Mouse (Mus musculus) limb, embryonic 13.5 days (tissue): ENCODE measurements at regions not wholly inside any gene's neighbourhood (a gene's known extent, or its start where the extent isn't known, plus 50 kb on each side); places are given as distances from the start of the nearest gene placed in this dataset.

Experiments
- ATAC-seq: fragments of 200-750 bp; cut with Nextera tagmentation; 2 replicates; pipeline ENCODE4 v1.8.0; 2017; ENCODE audit warnings: low read depth, moderate number of reproducible peaks, moderate TSS enrichment; ENCODE audit not compliant: low FRiP score
- H3K27ac ChIP-seq: fragments of 300-500 bp; sonication (generic); 2 replicates; pipeline ENCODE4 v1.5.1; 2015; ENCODE audit warnings: inconsistent platforms, mild to moderate bottlenecking, moderate library complexity
- H3K27me3 ChIP-seq: fragments of 300-500 bp; sonication (generic); 2 replicates; pipeline ENCODE4 v1.6.1; 2015; ENCODE audit warnings: mild to moderate bottlenecking, inconsistent platforms
- H3K36me3 ChIP-seq: fragments of 300-500 bp; sonication (generic); 2 replicates; pipeline ENCODE4 v1.6.1; 2015; ENCODE audit warnings: inconsistent platforms, mild to moderate bottlenecking, moderate library complexity
- H3K4me1 ChIP-seq: fragments of 300-500 bp; sonication (generic); 2 replicates; pipeline ENCODE4 v1.6.1; 2015; ENCODE audit warnings: inconsistent platforms
- H3K4me2 ChIP-seq: fragments of 300-500 bp; sonication (generic); replicated peaks from 2 replicates; pipeline ENCODE4 v1.6.1; 2015; ENCODE audit warnings: inconsistent platforms, mild to moderate bottlenecking, moderate library complexity
- H3K4me3 ChIP-seq: fragments of 300-500 bp; sonication (generic); 2 replicates; pipeline ENCODE4 v1.5.1; 2015; ENCODE audit warnings: moderate library complexity, mild to moderate bottlenecking, inconsistent platforms
- H3K9ac ChIP-seq: fragments of 300-500 bp; sonication (generic); 2 replicates; pipeline ENCODE4 v1.6.1; 2015; ENCODE audit warnings: mild to moderate bottlenecking, inconsistent platforms
- H3K9me3 ChIP-seq: fragments of 300-500 bp; sonication (generic); 2 replicates; pipeline ENCODE4 v1.6.1; 2016; ENCODE audit warnings: inconsistent platforms
- WGBS: fragments of 180-500 bp; shearing (Covaris S2); methylation state at CpG from one replicate; pipeline ENCODE4 v1.1.7; 2015; 5-methylcytosine and 5-hydroxymethylcytosine counted together

DNA sequence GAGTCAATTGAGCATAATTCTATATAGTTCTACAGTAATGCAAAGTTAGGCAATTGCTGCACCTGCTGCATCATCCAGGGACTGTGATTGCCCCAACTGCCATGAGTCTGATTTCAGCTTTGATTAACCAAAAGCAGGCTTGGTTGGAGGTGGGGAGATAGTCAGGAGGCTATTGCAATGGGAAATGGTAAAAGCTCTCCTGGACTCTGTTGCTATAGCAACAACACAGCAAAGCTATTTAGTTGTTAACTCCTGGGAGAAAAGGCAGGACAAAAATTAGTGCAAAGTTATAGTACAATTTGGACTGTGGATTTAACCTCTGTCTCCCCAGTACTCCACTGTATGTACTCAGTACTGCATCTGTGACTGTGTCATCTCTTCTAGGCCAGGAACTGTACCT, 51.7 kb upstream of the Rasgrf1 start:
- Histone ChIP-seq H3K4me2 (no peak overlapping the region), H3K36me3 (no peaks in the 10 kb centered on the region), H3K27ac (no peak overlapping the region), H3K4me3 (no peak overlapping the region), H3K27me3 (no peaks in the 10 kb centered on the region), H3K4me1 (no peaks in the 10 kb centered on the region), H3K9me3 (no peaks in the 10 kb centered on the region), H3K9ac (no peak overlapping the region)
- ATAC-seq = no peak

DNA sequence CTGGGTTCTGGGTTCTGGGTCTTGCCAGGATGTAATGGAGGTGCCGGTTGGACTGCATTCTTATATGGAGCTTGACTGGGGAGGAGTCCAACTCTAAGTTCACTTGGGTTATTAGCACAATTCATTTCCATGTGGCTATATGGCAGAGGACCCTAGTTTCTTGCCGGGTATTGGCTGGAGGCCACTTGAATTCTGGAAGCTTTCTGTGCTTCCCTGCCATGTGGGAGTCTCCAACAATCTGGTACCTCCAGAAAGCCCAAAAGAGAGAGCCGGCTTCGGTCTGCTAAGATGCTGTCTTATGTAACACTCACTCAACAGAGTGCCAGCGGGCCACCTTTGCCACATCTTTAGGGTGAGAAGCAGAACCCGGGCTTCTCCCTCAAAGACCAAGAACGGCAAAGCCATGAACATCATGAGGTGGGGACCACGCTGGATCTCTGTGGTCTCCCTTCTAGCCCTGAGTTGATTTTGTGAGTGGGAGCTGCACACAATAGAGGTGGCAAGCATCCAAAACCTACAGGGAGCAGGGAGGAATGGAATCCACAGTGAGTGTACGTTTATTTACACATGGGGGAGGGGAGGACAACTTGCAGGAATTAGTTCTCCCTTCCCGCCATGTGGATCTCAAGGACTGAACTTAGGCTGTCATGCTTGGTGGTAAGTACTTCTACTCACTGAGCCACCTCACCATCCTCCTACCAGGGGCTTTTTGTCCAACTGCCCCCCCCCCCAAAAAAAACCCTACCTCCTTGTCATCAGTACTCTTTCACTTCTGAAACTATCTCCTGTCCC, 59.0 kb upstream of the Rasgrf1 start:
- no peaks in the 10 kb centered on the region for H3K27me3 ChIP-seq
- WGBS = 83% methylated on average over 10 of the region's 10 CpGs
- ATAC-seq = no peak

DNA sequence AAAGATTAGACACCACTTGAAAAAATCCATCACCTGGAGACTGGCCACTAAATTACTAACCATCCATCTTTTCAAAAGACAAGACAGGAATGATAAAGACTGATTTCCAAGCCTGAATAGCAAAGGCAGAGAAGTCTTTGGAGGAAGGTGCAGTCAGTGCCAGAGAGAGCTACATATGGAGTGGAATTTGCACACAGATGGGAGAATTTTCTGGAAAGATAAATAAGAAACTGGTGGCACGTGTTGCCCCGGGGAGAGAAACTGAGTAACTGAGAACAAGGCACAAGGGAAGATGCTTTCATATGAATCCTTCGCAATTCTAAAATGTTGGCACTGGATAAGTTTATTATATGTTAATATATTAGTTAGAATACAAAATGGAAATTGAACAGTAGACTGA, 59.8 kb upstream of the Rasgrf1 start:
- ATAC-seq = no peak
- 85% methylated on average over 3 of the region's 3 CpGs for WGBS
- Histone ChIP-seq H3K27me3 (no peaks in the 10 kb centered on the region), H3K27ac (no peak overlapping the region), H3K9me3 (no peaks in the 10 kb centered on the region), H3K36me3 (no peaks in the 10 kb centered on the region), H3K4me1 (no peaks in the 10 kb centered on the region), H3K4me2 (no peak overlapping the region), H3K9ac (no peak overlapping the region), H3K4me3 (no peak overlapping the region)

More for the DNA sequence above, 59.0 kb upstream of the Rasgrf1 start:
- no peaks in the 10 kb centered on the region for H3K4me1 ChIP-seq
- no peaks in the 10 kb centered on the region for H3K9me3 ChIP-seq
- H3K9ac ChIP-seq = no peak overlapping the region
- no peak overlapping the region for H3K27ac ChIP-seq
- H3K4me2 ChIP-seq = no peak overlapping the region
- no peaks in the 10 kb centered on the region for H3K36me3 ChIP-seq
- H3K4me3 ChIP-seq = no peak overlapping the region

DNA sequence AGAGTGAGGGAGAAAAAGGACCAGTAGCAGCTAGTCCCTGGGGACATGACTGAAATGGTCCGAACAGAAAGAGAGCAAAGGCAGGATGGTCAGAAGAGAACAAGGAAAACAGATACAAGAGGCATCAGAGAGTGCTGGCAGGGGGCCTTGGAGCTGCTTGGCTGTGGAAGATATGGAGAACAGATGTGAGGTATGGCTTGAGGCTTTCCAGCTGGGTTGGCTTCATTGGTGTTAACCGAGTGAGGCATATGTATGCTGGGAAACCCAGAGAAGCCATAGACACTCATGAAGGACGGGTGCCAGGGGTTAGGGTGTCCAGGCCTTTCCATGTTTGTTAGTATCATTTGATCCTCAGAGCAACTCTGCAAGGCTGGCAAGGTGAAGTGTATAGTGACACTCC, 61.1 kb upstream of the Rasgrf1 start:
- 65% methylated on average over 3 of the region's 3 CpGs for WGBS
- H3K4me1 ChIP-seq = no peaks in the 10 kb centered on the region
- ATAC-seq = no peak

DNA sequence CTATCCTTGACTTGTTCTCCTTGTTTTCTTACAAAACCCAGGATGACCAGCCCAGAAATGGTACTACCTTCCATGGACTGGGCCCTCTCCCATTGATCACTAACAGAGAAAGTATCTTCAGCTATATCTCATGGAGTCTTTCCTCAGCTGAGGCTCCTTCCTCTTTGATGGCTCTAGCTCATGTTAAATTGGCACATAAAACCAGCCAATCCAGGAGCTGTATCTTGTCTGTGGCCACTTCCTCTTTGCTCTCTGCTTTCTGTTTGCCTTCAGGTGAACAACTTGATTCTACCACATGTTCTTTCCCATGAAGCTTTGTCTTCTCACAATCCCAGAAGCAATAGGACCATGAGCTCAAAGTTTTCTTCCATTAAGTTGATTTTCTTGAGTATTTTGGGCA, 62.7 kb upstream of the Rasgrf1 start:
- H3K4me3 ChIP-seq = no peak overlapping the region
- no peaks in the 10 kb centered on the region for H3K4me1 ChIP-seq
- no peaks in the 10 kb centered on the region for H3K9me3 ChIP-seq
- no peaks in the 10 kb centered on the region for H3K27me3 ChIP-seq
- H3K4me2 ChIP-seq = no peak overlapping the region
- no peak overlapping the region for H3K9ac ChIP-seq
- no peak overlapping the region for H3K27ac ChIP-seq
- ATAC-seq = no peak
- H3K36me3 ChIP-seq = no peaks in the 10 kb centered on the region

More for the DNA sequence above, 61.1 kb upstream of the Rasgrf1 start:
- no peak overlapping the region for H3K4me3 ChIP-seq
- no peaks in the 10 kb centered on the region for H3K36me3 ChIP-seq
- H3K4me2 ChIP-seq = no peak overlapping the region
- H3K27me3 ChIP-seq = no peaks in the 10 kb centered on the region
- H3K27ac ChIP-seq = no peak overlapping the region
- no peak overlapping the region for H3K9ac ChIP-seq
- H3K9me3 ChIP-seq = no peaks in the 10 kb centered on the region

DNA sequence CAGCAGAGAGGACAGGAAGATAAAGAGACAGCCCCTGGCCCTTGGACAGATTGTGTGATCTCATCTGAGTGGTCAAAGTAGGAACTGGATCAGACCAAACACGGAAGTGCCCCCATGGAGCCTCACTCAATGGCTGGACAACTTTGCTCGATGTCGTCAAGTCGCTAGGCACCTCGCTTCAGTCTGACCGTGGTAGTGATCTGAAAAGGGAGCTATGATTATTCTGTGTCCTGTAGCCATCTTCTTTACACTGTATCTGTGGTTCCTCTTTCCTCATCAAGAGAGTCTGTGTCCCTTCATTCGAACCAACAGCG, 67.0 kb upstream of the Rasgrf1 start:
- no peak overlapping the region for H3K27ac ChIP-seq
- no peaks in the 10 kb centered on the region for H3K9me3 ChIP-seq
- no peak overlapping the region for H3K9ac ChIP-seq
- no peak overlapping the region for H3K4me2 ChIP-seq
- no peaks in the 10 kb centered on the region for H3K36me3 ChIP-seq
- no peaks in the 10 kb centered on the region for H3K27me3 ChIP-seq
- no peak for ATAC-seq
- H3K4me3 ChIP-seq = no peak overlapping the region
- 88% methylated on average over 8 of the region's 8 CpGs for WGBS
- no peaks in the 10 kb centered on the region for H3K4me1 ChIP-seq

DNA sequence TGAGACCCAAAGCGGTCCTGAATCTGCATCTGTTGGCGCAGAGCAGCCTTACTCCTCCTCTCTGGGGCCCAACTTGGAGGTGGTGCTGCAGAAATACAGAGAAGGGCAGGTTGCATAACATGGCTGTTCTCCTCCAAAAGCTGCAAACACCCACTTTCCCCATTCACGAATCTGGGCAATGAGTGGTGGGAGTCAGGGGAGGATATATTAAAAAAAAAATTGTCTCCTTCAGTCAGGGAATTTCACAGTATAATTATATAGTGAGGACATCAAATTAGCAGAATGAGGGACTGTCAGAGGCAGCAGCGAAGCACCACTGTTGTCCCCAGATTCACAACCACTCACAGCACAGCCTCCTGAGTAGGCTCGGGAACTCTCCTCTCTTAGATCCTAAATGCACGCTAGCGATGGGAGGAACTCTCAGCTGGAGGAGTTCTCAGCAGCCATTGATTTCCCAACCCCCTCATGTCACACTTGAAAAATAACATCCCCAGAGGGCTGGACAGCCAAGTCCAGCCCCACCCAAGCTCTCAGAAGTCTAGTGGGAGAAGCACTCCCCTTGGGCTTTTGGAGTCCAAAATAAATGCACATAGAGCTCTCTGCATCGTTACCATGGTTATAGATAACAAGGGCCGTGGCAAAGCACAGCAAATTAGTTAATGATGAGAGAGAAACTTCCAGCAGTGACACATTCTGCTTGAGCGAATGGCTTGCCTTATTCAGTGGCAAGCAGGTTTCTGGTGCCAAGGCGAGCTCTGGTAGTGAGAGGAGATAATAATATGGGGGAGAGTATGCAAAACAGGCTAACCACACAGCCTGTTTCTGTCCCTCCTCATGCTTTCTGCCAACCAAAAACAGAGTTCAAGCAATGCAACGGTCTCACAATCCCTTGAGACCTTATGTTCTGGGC, 67.6 kb upstream of the Rasgrf1 start:
- H3K9me3 ChIP-seq = no peaks in the 10 kb centered on the region
- H3K9ac ChIP-seq = no peak overlapping the region
- no peaks in the 10 kb centered on the region for H3K4me1 ChIP-seq
- ATAC-seq = no peak
- no peak overlapping the region for H3K4me2 ChIP-seq
- H3K4me3 ChIP-seq = no peak overlapping the region
- no peak overlapping the region for H3K27ac ChIP-seq
- 65% methylated on average over 12 of the region's 12 CpGs for WGBS
- no peaks in the 10 kb centered on the region for H3K36me3 ChIP-seq
- H3K27me3 ChIP-seq = no peaks in the 10 kb centered on the region

DNA sequence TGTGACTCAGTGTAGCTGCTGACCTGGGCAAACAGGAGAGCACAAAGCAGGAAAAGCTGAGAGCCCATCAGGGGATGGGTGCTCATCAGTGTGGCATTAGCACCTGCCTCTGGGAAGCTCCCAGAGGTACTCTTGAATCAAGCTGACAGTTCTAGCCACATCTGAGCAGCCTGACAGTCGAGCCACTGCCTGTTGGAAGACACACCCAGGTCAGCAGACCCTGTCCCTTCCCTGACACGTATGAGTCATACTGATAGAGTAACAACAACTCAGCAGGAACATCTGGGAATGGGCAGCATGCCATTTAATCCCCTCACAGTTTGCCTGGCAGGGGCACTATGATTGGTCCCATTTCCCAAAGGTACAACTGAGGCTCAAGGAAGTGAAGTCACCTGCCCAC, 68.3 kb upstream of the Rasgrf1 start:
- ATAC-seq = no peak

DNA sequence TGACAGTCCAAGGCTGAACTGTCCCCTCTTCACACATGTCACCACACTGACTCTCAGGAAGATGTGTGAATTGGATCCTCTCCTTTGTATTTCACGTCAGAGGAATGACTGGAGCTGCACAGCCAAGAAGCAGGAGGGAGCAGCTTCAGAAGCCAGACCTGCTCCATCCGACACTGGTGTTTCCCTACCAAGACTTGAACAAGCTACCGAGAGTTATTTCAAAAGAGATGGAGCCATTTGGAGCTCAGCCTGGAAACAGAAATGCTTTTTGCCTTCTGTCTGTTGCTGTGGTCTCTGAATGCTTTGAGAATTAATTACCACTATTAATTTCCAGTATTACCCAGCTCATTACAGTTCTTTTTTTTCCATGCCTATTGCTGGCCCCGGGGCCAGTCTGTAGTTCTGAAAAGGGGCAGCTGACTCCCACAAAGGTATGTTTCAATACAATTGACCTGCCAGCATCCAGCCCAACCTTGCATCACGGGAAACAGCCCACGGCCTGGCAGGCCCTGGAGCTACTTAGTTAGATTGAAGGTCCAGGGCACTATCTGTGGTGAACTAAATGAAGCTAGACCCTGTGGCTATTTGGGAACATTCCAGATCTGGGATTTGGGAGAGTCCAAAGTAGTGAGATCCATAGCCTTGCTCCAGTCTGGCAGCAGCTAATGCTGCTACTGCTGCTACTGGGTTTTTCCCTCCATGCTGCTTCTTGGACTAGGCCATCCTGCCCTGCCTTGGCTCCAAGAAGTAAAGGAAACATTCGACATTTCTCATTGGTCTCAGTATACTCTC, 73.1 kb upstream of the Rasgrf1 start:
- Histone ChIP-seq H3K27me3 (no peaks in the 10 kb centered on the region), H3K9me3 (no peaks in the 10 kb centered on the region), H3K36me3 (no peaks in the 10 kb centered on the region), H3K27ac (no peak overlapping the region), H3K9ac (no peak overlapping the region), H3K4me1 (no peaks in the 10 kb centered on the region), H3K4me3 (no peak overlapping the region), H3K4me2 (no peak overlapping the region)
- no peak for ATAC-seq
- WGBS = 78% methylated on average over 7 of the region's 7 CpGs

More for the DNA sequence above, 68.3 kb upstream of the Rasgrf1 start:
- Histone ChIP-seq H3K27ac (no peak overlapping the region), H3K9ac (no peak overlapping the region), H3K36me3 (no peaks in the 10 kb centered on the region), H3K4me1 (no peaks in the 10 kb centered on the region), H3K4me3 (no peak overlapping the region), H3K27me3 (no peaks in the 10 kb centered on the region), H3K9me3 (no peaks in the 10 kb centered on the region), H3K4me2 (no peak overlapping the region)
- 52% methylated on average over 2 of the region's 2 CpGs for WGBS

DNA sequence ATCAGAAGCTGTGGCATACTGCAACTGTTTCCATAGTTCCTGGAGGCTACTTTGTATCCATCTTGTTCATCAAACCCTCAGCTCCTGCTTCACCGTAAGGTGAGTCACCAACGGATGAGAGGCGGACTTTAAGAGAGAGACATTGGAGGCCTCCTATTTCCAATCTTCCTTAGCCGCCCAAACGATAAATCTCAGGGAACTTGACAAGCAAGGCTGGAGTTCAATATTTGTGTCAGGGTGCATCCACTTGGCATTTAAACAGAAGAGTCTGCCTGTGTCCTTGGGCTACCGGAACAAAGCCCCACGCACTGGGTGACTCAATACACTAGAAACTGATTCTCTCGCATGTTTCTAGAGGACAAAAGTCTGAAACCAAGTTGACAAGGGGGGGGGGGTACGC, 76.1 kb upstream of the Rasgrf1 start:
- 91% methylated on average over 9 of the region's 9 CpGs for WGBS
- H3K9me3 ChIP-seq = no peaks in the 10 kb centered on the region

DNA sequence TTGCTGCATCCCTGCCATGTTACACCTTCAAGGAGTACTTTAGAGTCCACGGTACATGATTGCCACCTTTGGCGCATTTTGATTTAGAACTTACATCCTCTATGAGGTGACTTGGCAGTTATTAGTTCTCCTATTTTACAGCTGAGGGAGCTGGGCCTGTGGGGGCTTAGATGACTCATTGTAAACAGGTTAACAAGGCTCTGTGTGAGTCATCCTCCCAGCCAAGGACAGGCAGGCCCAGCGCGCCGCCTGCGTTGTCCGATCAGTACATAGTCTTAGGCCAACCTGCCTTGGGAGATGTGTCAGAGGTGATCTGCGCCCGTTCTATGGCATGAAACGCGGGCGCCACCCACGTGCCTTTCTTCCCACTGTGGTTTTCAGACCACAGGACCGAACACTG, 77.9 kb upstream of the Rasgrf1 start:
- no peak overlapping the region for H3K4me3 ChIP-seq
- H3K4me1 ChIP-seq = no peaks in the 10 kb centered on the region
- ATAC-seq = no peak
- no peak overlapping the region for H3K9ac ChIP-seq
- H3K27ac ChIP-seq = no peak overlapping the region
- WGBS = 88% methylated on average over 14 of the region's 14 CpGs
- no peak overlapping the region for H3K4me2 ChIP-seq
- H3K36me3 ChIP-seq = no peaks in the 10 kb centered on the region
- H3K9me3 ChIP-seq = no peaks in the 10 kb centered on the region
- H3K27me3 ChIP-seq = no peaks in the 10 kb centered on the region; the same call in 1 of the 2 replicates

More for the DNA sequence above, 76.1 kb upstream of the Rasgrf1 start:
- ATAC-seq = no peak
- H3K9ac ChIP-seq = no peak overlapping the region
- no peak overlapping the region for H3K4me3 ChIP-seq
- H3K27ac ChIP-seq = no peak overlapping the region
- H3K36me3 ChIP-seq = no peaks in the 10 kb centered on the region
- H3K27me3 ChIP-seq = no peaks in the 10 kb centered on the region; the same call in 1 of the 2 replicates
- H3K4me2 ChIP-seq = no peak overlapping the region
- H3K4me1 ChIP-seq = no peaks in the 10 kb centered on the region

DNA sequence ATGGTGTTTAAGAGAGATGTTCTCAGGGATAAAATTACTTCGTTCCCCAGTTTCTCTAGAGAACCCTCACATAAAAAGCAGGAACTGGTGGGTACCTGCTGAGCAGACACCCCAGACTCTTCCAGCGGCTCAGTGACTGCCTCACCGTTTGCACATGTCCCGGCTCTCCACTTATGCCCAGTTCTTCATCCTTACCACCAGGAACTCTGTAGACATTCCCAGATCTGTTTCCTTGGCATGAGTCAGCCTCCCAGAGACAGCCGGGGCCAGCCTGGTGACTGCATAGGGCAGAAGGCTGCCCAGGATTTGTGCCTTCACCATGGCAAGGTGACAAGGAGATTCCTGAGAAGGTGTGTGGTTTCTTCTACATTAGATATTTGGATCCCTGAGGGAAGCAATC, 81.6 kb upstream of the Rasgrf1 start:
- Histone ChIP-seq H3K4me3 (no peak overlapping the region), H3K27me3 (no peaks in the 10 kb centered on the region; the same call in 1 of the 2 replicates), H3K27ac (no peak overlapping the region), H3K36me3 (no peaks in the 10 kb centered on the region), H3K9me3 (no peaks in the 10 kb centered on the region), H3K4me1 (no peaks in the 10 kb centered on the region), H3K4me2 (no peak overlapping the region), H3K9ac (no peak overlapping the region)
- 82% methylated on average over 5 of the region's 5 CpGs for WGBS
- no peak for ATAC-seq
